Mouse (Mus musculus) heart, embryonic 11.5 days (tissue): ENCODE measurements at regions not wholly inside any gene's neighbourhood (a gene's known extent, or its start where the extent isn't known, plus 50 kb on each side); places are given as distances from the start of the nearest gene placed in this dataset.

Experiments
- ATAC-seq: fragments of 200-750 bp; cut with Nextera tagmentation; replicated peaks from 2 replicates; pipeline ENCODE4 v1.8.0; 2017; ENCODE audit warnings: moderate library complexity; ENCODE audit not compliant: insufficient number of reproducible peaks, low FRiP score, low TSS enrichment
- H3K27ac ChIP-seq: fragments of 300-500 bp; sonication (generic); 2 replicates; pipeline ENCODE4 v1.5.1; 2014; ENCODE audit warnings: mild to moderate bottlenecking, low read depth, low read length
- H3K27me3 ChIP-seq: fragments of 300-500 bp; sonication (generic); 2 replicates; pipeline ENCODE4 v1.6.1; 2014; ENCODE audit warnings: mild to moderate bottlenecking, low read length, mixed read lengths; ENCODE audit not compliant: control insufficient read depth, insufficient read depth
- H3K36me3 ChIP-seq: fragments of 300-500 bp; sonication (generic); 2 replicates; pipeline ENCODE4 v1.6.1; 2014; ENCODE audit warnings: mild to moderate bottlenecking, low read length, moderate library complexity, mixed read lengths; ENCODE audit not compliant: control insufficient read depth, insufficient read depth
- H3K4me1 ChIP-seq: fragments of 300-500 bp; sonication (generic); 2 replicates; pipeline ENCODE4 v1.6.1; 2014; ENCODE audit warnings: low read length; ENCODE audit not compliant: control insufficient read depth, insufficient read depth
- H3K4me2 ChIP-seq: fragments of 300-500 bp; sonication (generic); 2 replicates; pipeline ENCODE4 v1.6.1; 2014; ENCODE audit warnings: mild to moderate bottlenecking, moderate library complexity
- H3K4me3 ChIP-seq: fragments of 300-500 bp; sonication (generic); 2 replicates; pipeline ENCODE4 v1.5.1; 2014; ENCODE audit warnings: low read depth, low read length
- H3K9ac ChIP-seq: fragments of 300-500 bp; sonication (generic); 2 replicates; pipeline ENCODE4 v1.6.1; 2014; ENCODE audit warnings: mild to moderate bottlenecking, low read depth, low read length, moderate library complexity
- H3K9me3 ChIP-seq: fragments of 300-500 bp; sonication (generic); replicated peaks from 2 replicates; pipeline ENCODE4 v1.6.1; 2016; ENCODE audit warnings: low read length; ENCODE audit not compliant: control insufficient read depth
- WGBS: fragments of 180-500 bp; shearing (Covaris S2); extraction: QIAGEN DNeasy Blood & Tissue Kit; methylation state at CpG from one replicate; pipeline ENCODE4 v1.1.7; 2014; ENCODE audit not compliant: insufficient replicate concordance; 5-methylcytosine and 5-hydroxymethylcytosine counted together

- H3K36me3 ChIP-seq = no peaks in the 10 kb centered on the region
- H3K4me3 ChIP-seq = no peak overlapping the region
- H3K9ac ChIP-seq = no peak overlapping the region
- 83% methylated on average over 1 of the region's 1 CpGs for WGBS
- H3K4me2 ChIP-seq = no peak overlapping the region
- H3K4me1 ChIP-seq = peaks cover 7% of the 10 kb centered on the region
- no peak overlapping the region for H3K27ac ChIP-seq
- no peaks in the 10 kb centered on the region for H3K9me3 ChIP-seq
- no peak for ATAC-seq
- H3K27me3 ChIP-seq = no peaks in the 10 kb centered on the region
Observed at GRCm38 (mm10) chr10:43746631-43747001, 154.9 kb downstream of the Qrsl1 start.

GRCm38 (mm10) chr10:43747541-43747940 lies 154.0 kb downstream of the Qrsl1 start:
- no peak overlapping the region for H3K27ac ChIP-seq
- no peaks in the 10 kb centered on the region for H3K27me3 ChIP-seq
- H3K9me3 ChIP-seq = no peaks in the 10 kb centered on the region
- no peak overlapping the region for H3K4me3 ChIP-seq
- H3K4me1 ChIP-seq = peaks cover 9% of the 10 kb centered on the region
- H3K9ac ChIP-seq = no peak overlapping the region
- ATAC-seq = no peak
- WGBS = 87% methylated on average over 4 of the region's 4 CpGs
- no peaks in the 10 kb centered on the region for H3K36me3 ChIP-seq
- H3K4me2 ChIP-seq = no peak overlapping the region

- ATAC-seq = no peak
- no peaks in the 10 kb centered on the region for H3K9me3 ChIP-seq
- no peak overlapping the region for H3K4me2 ChIP-seq
- WGBS = 78% methylated on average over 3 of the region's 3 CpGs
- H3K9ac ChIP-seq = no peak overlapping the region
- H3K4me1 ChIP-seq = peaks cover 6% of the 10 kb centered on the region
- no peaks in the 10 kb centered on the region for H3K27me3 ChIP-seq
- no peak overlapping the region for H3K4me3 ChIP-seq
- H3K27ac ChIP-seq = no peak overlapping the region
- H3K36me3 ChIP-seq = no peaks in the 10 kb centered on the region
Observed at GRCm38 (mm10) chr10:43748300-43748699, 153.2 kb downstream of the Qrsl1 start.

- WGBS = 93% methylated on average over 4 of the region's 4 CpGs
Observed at GRCm38 (mm10) chr10:43749496-43750110, 151.9 kb downstream of the Qrsl1 start.

GRCm38 (mm10) chr10:43750401-43750800 lies 151.1 kb downstream of the Qrsl1 start:
- Histone ChIP-seq H3K4me2 (no peak overlapping the region), H3K4me3 (no peak overlapping the region), H3K9ac (no peak overlapping the region), H3K36me3 (no peaks in the 10 kb centered on the region), H3K27ac (no peak overlapping the region), H3K9me3 (no peaks in the 10 kb centered on the region), H3K4me1 (peaks cover 6% of the 10 kb centered on the region), H3K27me3 (no peaks in the 10 kb centered on the region)
- no peak for ATAC-seq
- WGBS = 82% methylated on average over 6 of the region's 6 CpGs

More at GRCm38 (mm10) chr10:43749496-43750110, 151.9 kb downstream of the Qrsl1 start:
- Histone ChIP-seq H3K27me3 (no peaks in the 10 kb centered on the region), H3K27ac (no peak overlapping the region), H3K36me3 (no peaks in the 10 kb centered on the region), H3K4me3 (no peak overlapping the region), H3K9ac (no peak overlapping the region), H3K9me3 (no peaks in the 10 kb centered on the region), H3K4me1 (peaks cover 6% of the 10 kb centered on the region), H3K4me2 (no peak overlapping the region)
- no peak for ATAC-seq

- ATAC-seq = no peak; the same call in 1 of the 2 replicates
Observed at GRCm38 (mm10) chr10:43750854-43751253, 150.7 kb downstream of the Qrsl1 start.

GRCm38 (mm10) chr10:43751881-43752675 lies 149.5 kb downstream of the Qrsl1 start:
- Histone ChIP-seq H3K9me3 (no peaks in the 10 kb centered on the region), H3K27ac (no peak overlapping the region), H3K27me3 (no peaks in the 10 kb centered on the region), H3K9ac (no peak overlapping the region), H3K4me1 (peaks cover 6% of the 10 kb centered on the region), H3K4me3 (no peak overlapping the region), H3K36me3 (no peaks in the 10 kb centered on the region), H3K4me2 (no peak overlapping the region)
- ATAC-seq = no peak
- WGBS = 51% methylated on average over 5 of the region's 5 CpGs

More at GRCm38 (mm10) chr10:43750854-43751253, 150.7 kb downstream of the Qrsl1 start:
- H3K9ac ChIP-seq = no peak overlapping the region
- WGBS = 71% methylated on average over 10 of the region's 10 CpGs
- H3K4me3 ChIP-seq = no peak overlapping the region
- H3K36me3 ChIP-seq = no peaks in the 10 kb centered on the region
- H3K27ac ChIP-seq = no peak overlapping the region
- no peaks in the 10 kb centered on the region for H3K27me3 ChIP-seq
- no peaks in the 10 kb centered on the region for H3K9me3 ChIP-seq
- H3K4me1 ChIP-seq = peaks cover 6% of the 10 kb centered on the region
- H3K4me2 ChIP-seq = no peak overlapping the region

GRCm38 (mm10) chr10:43756881-43757565 lies 144.5 kb downstream of the Qrsl1 start:
- WGBS = 50% methylated on average over 6 of the region's 6 CpGs
- Histone ChIP-seq H3K9ac (no peak overlapping the region), H3K27me3 (no peaks in the 10 kb centered on the region), H3K36me3 (no peaks in the 10 kb centered on the region), H3K4me3 (no peak overlapping the region), H3K9me3 (no peaks in the 10 kb centered on the region), H3K4me2 (no peak overlapping the region), H3K27ac (no peak overlapping the region), H3K4me1 (peaks cover 4% of the 10 kb centered on the region; the same call in 1 of the 2 replicates)
- no peak for ATAC-seq
